Mouse (Mus musculus) lung, embryonic 15.5 days (tissue): ENCODE measurements around the gene Tmem245. TPM values are rescaled to one million over a fixed set of nuclear protein-coding genes. Genes with fewer than 3 reads are reported as not detected.
"Not testable (repeated sequence)": the region's sequence is repeated elsewhere in the genome, so short reads cannot be mapped to it uniquely, and the experiment has no call there.

Experiments
- ATAC-seq: fragments of 200-750 bp; cut with Nextera tagmentation; 2 replicates; pipeline ENCODE4 v1.8.0; 2017; ENCODE audit warnings: moderate number of reproducible peaks, borderline replicate concordance; ENCODE audit not compliant: low FRiP score, low TSS enrichment; ENCODE audit errors: extremely low read depth
- H3K27ac ChIP-seq: fragments of 300-500 bp; sonication (generic); 2 replicates; pipeline ENCODE4 v1.5.1; 2015; ENCODE audit warnings: moderate library complexity, mild to moderate bottlenecking, inconsistent platforms
- H3K27me3 ChIP-seq: fragments of 300-500 bp; sonication (generic); 2 replicates; pipeline ENCODE4 v1.6.1; 2015; ENCODE audit warnings: inconsistent platforms
- H3K36me3 ChIP-seq: fragments of 300-500 bp; sonication (generic); 2 replicates; pipeline ENCODE4 v1.6.1; 2015; ENCODE audit warnings: inconsistent platforms
- H3K4me1 ChIP-seq: fragments of 300-500 bp; sonication (generic); 2 replicates; pipeline ENCODE4 v1.6.1; 2015; ENCODE audit warnings: inconsistent platforms
- H3K4me2 ChIP-seq: fragments of 300-500 bp; sonication (generic); 2 replicates; pipeline ENCODE4 v1.6.1; 2015; ENCODE audit warnings: inconsistent platforms, mild to moderate bottlenecking, moderate library complexity
- H3K4me3 ChIP-seq: fragments of 300-500 bp; sonication (generic); 2 replicates; pipeline ENCODE4 v1.5.1; 2015; ENCODE audit warnings: mild to moderate bottlenecking, inconsistent platforms
- H3K9ac ChIP-seq: fragments of 300-500 bp; sonication (generic); 2 replicates; pipeline ENCODE4 v1.6.1; 2015; ENCODE audit warnings: inconsistent platforms
- H3K9me3 ChIP-seq: fragments of 300-500 bp; sonication (generic); 2 replicates; pipeline ENCODE4 v1.6.1; 2016; ENCODE audit warnings: inconsistent platforms
- WGBS: fragments of 180-500 bp; shearing (Covaris S2); methylation state at CpG from one replicate; pipeline ENCODE4 v1.1.7; 2015; 5-methylcytosine and 5-hydroxymethylcytosine counted together
- polyA plus RNA-seq: library from polyadenylated mRNA; unstranded; fragments of >200 nt; fragmentation: Nextera tagmentation; extraction: Ambion mirVana; gene quantifications from 2 replicates; pipeline ENCODE4 v1.2.1, GENCODE M21; 2015

Tmem245 gene
- polyA plus RNA-seq, 1 experiment from 2014 or later, result 12.3 TPM

GRCm38 (mm10) chr4:56892501-56893115 lies 54.6 kb downstream of the Tmem245 start:
- 80% methylated on average over 6 of the region's 6 CpGs for WGBS
- no peak for ATAC-seq
- H3K9ac ChIP-seq, result no peak overlapping the region
- no peak overlapping the region for H3K4me2 ChIP-seq
- H3K27ac ChIP-seq, result no peak overlapping the region
- no peak overlapping the region for H3K4me3 ChIP-seq
- peaks cover 45% of the 10 kb centered on the region for H3K36me3 ChIP-seq
- H3K9me3 ChIP-seq, result no peaks in the 10 kb centered on the region
- no peaks in the 10 kb centered on the region for H3K4me1 ChIP-seq
- H3K27me3 ChIP-seq, result no peaks in the 10 kb centered on the region

GRCm38 (mm10) chr4:56888483-56888882 lies 58.8 kb downstream of the Tmem245 start:
- no peaks in the 10 kb centered on the region for H3K9me3 ChIP-seq
- no peak overlapping the region; the same call in 1 of the 2 replicates for H3K27ac ChIP-seq
- H3K4me2 ChIP-seq, result no peak overlapping the region
- H3K4me3 ChIP-seq, result no peak overlapping the region
- H3K4me1 ChIP-seq, result no peaks in the 10 kb centered on the region
- H3K9ac ChIP-seq, result no peak overlapping the region
- WGBS, result 48% methylated on average over 5 of the region's 5 CpGs
- peaks cover 36% of the 10 kb centered on the region for H3K36me3 ChIP-seq
- peak; percentile 39 for ATAC-seq
- H3K27me3 ChIP-seq, result no peaks in the 10 kb centered on the region

GRCm38 (mm10) chr4:56886286-56886979 lies 60.8 kb downstream of the Tmem245 start:
- Histone ChIP-seq H3K4me2 (no peak overlapping the region), H3K36me3 (peaks cover 41% of the 10 kb centered on the region), H3K9ac (no peak overlapping the region), H3K27me3 (no peaks in the 10 kb centered on the region), H3K9me3 (no peaks in the 10 kb centered on the region), H3K4me1 (no peaks in the 10 kb centered on the region), H3K4me3 (no peak overlapping the region), H3K27ac (no peak overlapping the region)
- WGBS, result 89% methylated on average over 6 of the region's 6 CpGs
- no peak for ATAC-seq

GRCm38 (mm10) chr4:56880036-56880703 lies 67.1 kb downstream of the Tmem245 start:
- 58% methylated on average over 11 of the region's 11 CpGs for WGBS
- Histone ChIP-seq H3K4me2 (no peak overlapping the region), H3K4me1 (peaks cover 11% of the 10 kb centered on the region; the same call in 1 of the 2 replicates), H3K9me3 (no peaks in the 10 kb centered on the region), H3K27me3 (no peaks in the 10 kb centered on the region), H3K36me3 (peaks cover 21% of the 10 kb centered on the region), H3K9ac (no peak overlapping the region), H3K4me3 (no peak overlapping the region), H3K27ac (peak overlapping the region; percentile 73)
- ATAC-seq, result peak; percentile 81

GRCm38 (mm10) chr4:56878971-56879370 lies 68.3 kb downstream of the Tmem245 start:
- H3K27ac ChIP-seq, result 0 out of 2 replicates have a peak overlapping the region, but pooled peaks have one; percentile 73
- peaks cover 11% of the 10 kb centered on the region; the same call in 1 of the 2 replicates for H3K4me1 ChIP-seq
- H3K9me3 ChIP-seq, result no peaks in the 10 kb centered on the region
- no peak for ATAC-seq
- H3K36me3 ChIP-seq, result peaks cover 31% of the 10 kb centered on the region; the same call in 1 of the 2 replicates
- no peak overlapping the region for H3K4me2 ChIP-seq
- WGBS, result 79% methylated on average over 7 of the region's 7 CpGs
- H3K9ac ChIP-seq, result no peak overlapping the region
- H3K27me3 ChIP-seq, result no peaks in the 10 kb centered on the region
- H3K4me3 ChIP-seq, result no peak overlapping the region

GRCm38 (mm10) chr4:56870541-56870940 lies 76.7 kb downstream of the Tmem245 start:
- peaks cover 14% of the 10 kb centered on the region; the same call in 1 of the 2 replicates for H3K36me3 ChIP-seq
- not testable (repeated sequence) for H3K27me3 ChIP-seq, H3K9me3 ChIP-seq, H3K4me1 ChIP-seq, H3K4me3 ChIP-seq, H3K27ac ChIP-seq, H3K4me2 ChIP-seq, H3K9ac ChIP-seq, ATAC-seq
- 97% methylated on average over 11 of the region's 11 CpGs for WGBS

GRCm38 (mm10) chr4:56867761-56868160 lies 79.5 kb downstream of the Tmem245 start:
- H3K4me1 ChIP-seq, result peaks cover 20% of the 10 kb centered on the region
- no peaks in the 10 kb centered on the region for H3K9me3 ChIP-seq
- no peak overlapping the region for H3K9ac ChIP-seq
- no peak for ATAC-seq
- H3K27me3 ChIP-seq, result no peaks in the 10 kb centered on the region
- H3K4me2 ChIP-seq, result no peak overlapping the region
- H3K36me3 ChIP-seq, result 0 out of 2 replicates have a peak, but pooled peaks cover 4% of the 10 kb centered on the region
- no peak overlapping the region for H3K27ac ChIP-seq
- WGBS, result 83% methylated on average over 5 of the region's 5 CpGs
- no peak overlapping the region for H3K4me3 ChIP-seq

GRCm38 (mm10) chr4:56865971-56866370 lies 81.3 kb downstream of the Tmem245 start:
- ATAC-seq, result no peak
- 0 out of 2 replicates have a peak overlapping the region, but pooled peaks have one; percentile 15 for H3K27ac ChIP-seq
- 54% methylated on average over 4 of the region's 4 CpGs for WGBS

GRCm38 (mm10) chr4:56865003-56865511 lies 82.2 kb downstream of the Tmem245 start, which contains the start of gene Ctnnal1:
TSS of gene Ctnnal1 (minus strand) at chr4:56865188.
- Histone ChIP-seq H3K27me3 (no peaks in the 10 kb centered on the region), H3K4me3 (peak within 1 kb of the TSS; percentile 86), H3K36me3 (no peaks in the 10 kb centered on the region), H3K9ac (peak within 1 kb of the TSS; percentile 82), H3K27ac (peak within 1 kb of the TSS; percentile 88), H3K4me1 (peaks cover 20% of the 10 kb centered on the region), H3K9me3 (no peaks in the 10 kb centered on the region), H3K4me2 (peak within 1 kb of the TSS; percentile 92)
- peak; percentile 98 for ATAC-seq
- WGBS, result 1% methylated on average over 44 of the region's 45 CpGs

More at GRCm38 (mm10) chr4:56865971-56866370, 81.3 kb downstream of the Tmem245 start:
- Histone ChIP-seq H3K4me1 (peaks cover 20% of the 10 kb centered on the region), H3K4me3 (no peak overlapping the region), H3K27me3 (no peaks in the 10 kb centered on the region), H3K9ac (no peak overlapping the region), H3K9me3 (no peaks in the 10 kb centered on the region), H3K36me3 (no peaks in the 10 kb centered on the region), H3K4me2 (no peak overlapping the region)

GRCm38 (mm10) chr4:56864417-56865001 lies 82.7 kb downstream of the Tmem245 start:
- Histone ChIP-seq H3K4me3 (peak overlapping the region; percentile 86), H3K27ac (peak overlapping the region; percentile 88), H3K4me1 (peaks cover 20% of the 10 kb centered on the region), H3K36me3 (no peaks in the 10 kb centered on the region), H3K9ac (peak overlapping the region; percentile 82), H3K9me3 (no peaks in the 10 kb centered on the region), H3K27me3 (no peaks in the 10 kb centered on the region), H3K4me2 (peak overlapping the region; percentile 92)
- ATAC-seq, result peak; percentile 63
- under 1% methylated on average over 44 of the region's 49 CpGs for WGBS

- Histone ChIP-seq H3K4me3 (peak overlapping the region; percentile 86), H3K4me2 (peak overlapping the region; percentile 92), H3K27ac (no peak overlapping the region), H3K36me3 (no peaks in the 10 kb centered on the region), H3K27me3 (no peaks in the 10 kb centered on the region), H3K4me1 (peaks cover 20% of the 10 kb centered on the region), H3K9me3 (no peaks in the 10 kb centered on the region), H3K9ac (peak overlapping the region; percentile 82)
- WGBS, result 35% methylated on average over 4 of the region's 4 CpGs
- ATAC-seq, result no peak
Measured at GRCm38 (mm10) chr4:56864016-56864415, 83.2 kb downstream of the Tmem245 start.
